Mouse (Mus musculus): Measurements from ENCODE around the gene Pln. TPM values are rescaled to one million over a fixed set of nuclear protein-coding genes. Genes with fewer than 3 reads are reported as not detected.

Gene Pln
- total RNA-seq (2014; rRNA removed) (0.09 and 0.27 TPM in 2 replicates), polyA plus RNA-seq (2012; rRNA removed) (not detected in 2 replicates)

DNA sequence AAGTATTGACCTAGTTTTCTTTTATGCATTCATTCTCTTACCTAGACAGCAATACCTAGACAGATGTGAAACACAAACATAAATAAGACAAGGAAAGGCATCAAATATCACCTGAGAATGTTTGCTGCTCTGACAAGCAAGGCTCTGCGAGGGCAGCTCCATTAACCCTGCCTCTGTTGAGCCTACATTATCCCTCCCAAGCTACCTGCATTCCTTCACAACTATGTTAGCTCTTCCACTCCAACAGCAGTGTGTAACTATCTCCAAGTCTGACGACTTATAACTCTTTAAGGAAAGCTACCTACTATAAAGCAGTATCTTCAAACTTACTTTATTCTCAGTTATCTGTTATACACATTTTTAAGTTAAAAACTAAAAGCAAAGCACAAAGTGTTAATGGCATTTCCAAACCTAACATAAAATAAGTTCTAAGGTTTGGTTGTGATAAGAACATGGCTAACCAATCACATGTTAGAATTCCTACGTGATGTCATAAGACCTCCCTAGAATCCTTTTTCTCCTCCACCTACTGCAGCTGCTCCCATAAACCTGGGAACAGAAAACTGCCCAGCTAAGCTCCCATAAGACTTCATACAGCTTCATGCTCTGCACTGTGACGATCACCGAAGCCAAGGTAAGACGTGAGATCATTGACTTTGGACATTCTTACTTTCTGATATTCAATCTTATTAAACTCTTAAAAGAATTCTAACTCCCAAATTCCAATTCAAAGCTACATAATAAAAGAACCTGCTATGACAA is at the start of gene Pln:
Pln (plus strand) TSS at position 506 of the 762 bp plus-strand sequence.
- Histone ChIP-seq H3K27me3 (ENCODE audit: control insufficient read depth, insufficient read depth, low read length) (no peaks in the 10 kb centered on the region), H3K36me3 (ENCODE audit: control insufficient read depth, insufficient read depth, low read length) (peaks cover 3% of the 10 kb centered on the region), H3K9ac (ENCODE audit: low read depth, low read length) (no peak within 1 kb of the TSS), H3K4me1 (ENCODE audit: control insufficient read depth, insufficient read depth, low read length) (peaks cover 4% of the 10 kb centered on the region), H3K27ac (replicated peaks; ENCODE audit: insufficient read depth, low read depth, low read length) (no peak within 1 kb of the TSS), H3K4me3 (ENCODE audit: insufficient read depth, low read depth, low read length) (no peak within 1 kb of the TSS), H3K79me2 (ENCODE audit: control insufficient read depth, insufficient read depth, low read length) (peaks cover 17% of the 10 kb centered on the region; the same call in 1 of the 2 replicates)
- TF ChIP-seq CTCF (IDR thresholded peaks at IDR 0.05; ENCODE audit: low read depth, low read length), result no peak
- no peak for TF ChIP-seq POLR2A (IDR thresholded peaks at IDR 0.05; ENCODE audit: extremely low read depth, insufficient read depth, low read length)
- WGBS, result 80% methylated on average over 6 of the region's 6 CpGs
- DNase-seq (ENCODE audit: extremely low read depth, low read depth, low spot score), result no peak

DNA sequence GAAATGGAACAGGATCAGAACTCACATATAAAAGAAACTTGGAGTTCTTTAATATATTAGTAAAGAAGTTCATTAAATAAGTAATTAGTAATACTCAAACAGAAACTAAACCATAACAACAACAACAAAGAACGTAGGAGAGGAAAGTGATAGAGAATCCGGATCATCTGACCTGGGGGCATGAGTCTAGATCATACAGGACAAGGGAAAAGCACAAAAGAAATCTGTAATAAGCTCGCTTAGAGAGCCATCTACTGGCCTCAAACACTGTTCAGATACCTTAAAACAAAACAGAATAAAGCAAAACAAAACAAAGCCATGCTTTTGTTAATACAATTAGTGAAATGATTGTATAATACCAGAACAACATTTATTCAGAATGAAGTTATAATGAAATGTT is 31.6 kb upstream of the Pln start:
- Histone ChIP-seq H3K27ac (replicated peaks; ENCODE audit: insufficient read depth, low read depth, low read length) (no peak overlapping the region), H3K9ac (ENCODE audit: low read depth, low read length) (no peak overlapping the region), H3K36me3 (ENCODE audit: control insufficient read depth, insufficient read depth, low read length) (peaks cover 21% of the 10 kb centered on the region), H3K79me2 (ENCODE audit: control insufficient read depth, insufficient read depth, low read length) (peaks cover 13% of the 10 kb centered on the region; the same call in 1 of the 2 replicates), H3K27me3 (ENCODE audit: control insufficient read depth, insufficient read depth, low read length) (no peaks in the 10 kb centered on the region), H3K4me3 (ENCODE audit: insufficient read depth, low read depth, low read length) (no peak overlapping the region), H3K4me1 (ENCODE audit: control insufficient read depth, insufficient read depth, low read length) (peaks cover 4% of the 10 kb centered on the region; the same call in 1 of the 2 replicates)
- DNase-seq (ENCODE audit: extremely low read depth, low read depth, low spot score), result no peak
- 62% methylated on average over 3 of the region's 3 CpGs for WGBS
- TF ChIP-seq POLR2A (IDR thresholded peaks at IDR 0.05; ENCODE audit: extremely low read depth, insufficient read depth, low read length), result no peak
- no peak for TF ChIP-seq CTCF (IDR thresholded peaks at IDR 0.05; ENCODE audit: low read depth, low read length)

- WGBS, result 90% methylated on average over 3 of the region's 3 CpGs
- no peak for TF ChIP-seq POLR2A (IDR thresholded peaks at IDR 0.05; ENCODE audit: extremely low read depth, insufficient read depth, low read length)
- TF ChIP-seq CTCF (IDR thresholded peaks at IDR 0.05; ENCODE audit: low read depth, low read length), result no peak
- no peak overlapping the region for H3K9ac ChIP-seq (ENCODE audit: low read depth, low read length)
- no peak overlapping the region for H3K27ac ChIP-seq (replicated peaks; ENCODE audit: insufficient read depth, low read depth, low read length)
- H3K36me3 ChIP-seq (ENCODE audit: control insufficient read depth, insufficient read depth, low read length), result peaks cover 21% of the 10 kb centered on the region
- H3K79me2 ChIP-seq (ENCODE audit: control insufficient read depth, insufficient read depth, low read length), result peaks cover 13% of the 10 kb centered on the region; the same call in 1 of the 2 replicates
- H3K4me3 ChIP-seq (ENCODE audit: insufficient read depth, low read depth, low read length), result no peak overlapping the region
- peaks cover 4% of the 10 kb centered on the region; the same call in 1 of the 2 replicates for H3K4me1 ChIP-seq (ENCODE audit: control insufficient read depth, insufficient read depth, low read length)
- H3K27me3 ChIP-seq (ENCODE audit: control insufficient read depth, insufficient read depth, low read length), result no peaks in the 10 kb centered on the region
- DNase-seq (ENCODE audit: extremely low read depth, low read depth, low spot score), result no peak
Measured at GRCm38 (mm10) chr10:53306674-53307073, 30.8 kb upstream of the Pln start.

- H3K36me3 ChIP-seq (ENCODE audit: control insufficient read depth, insufficient read depth, low read length), result peaks cover 13% of the 10 kb centered on the region
- no peak overlapping the region for H3K27ac ChIP-seq (replicated peaks; ENCODE audit: insufficient read depth, low read depth, low read length)
- H3K9ac ChIP-seq (ENCODE audit: low read depth, low read length), result no peak overlapping the region
- no peak overlapping the region for H3K4me3 ChIP-seq (ENCODE audit: insufficient read depth, low read depth, low read length)
- no peaks in the 10 kb centered on the region for H3K27me3 ChIP-seq (ENCODE audit: control insufficient read depth, insufficient read depth, low read length)
- peaks cover 10% of the 10 kb centered on the region for H3K4me1 ChIP-seq (ENCODE audit: control insufficient read depth, insufficient read depth, low read length)
- TF ChIP-seq POLR2A (IDR thresholded peaks at IDR 0.05; ENCODE audit: extremely low read depth, insufficient read depth, low read length) (no peak), CTCF (IDR thresholded peaks at IDR 0.05; ENCODE audit: low read depth, low read length) (no peak)
- peaks cover 13% of the 10 kb centered on the region; the same call in 1 of the 2 replicates for H3K79me2 ChIP-seq (ENCODE audit: control insufficient read depth, insufficient read depth, low read length)
- DNase-seq (ENCODE audit: extremely low read depth, low read depth, low spot score), result no peak
Measured at GRCm38 (mm10) chr10:53323367-53323766, 14.1 kb upstream of the Pln start.

- TF ChIP-seq POLR2A (IDR thresholded peaks at IDR 0.05; ENCODE audit: extremely low read depth, insufficient read depth, low read length) (no peak), CTCF (IDR thresholded peaks at IDR 0.05; ENCODE audit: low read depth, low read length) (no peak)
- Histone ChIP-seq H3K79me2 (ENCODE audit: control insufficient read depth, insufficient read depth, low read length) (peaks cover 17% of the 10 kb centered on the region; the same call in 1 of the 2 replicates), H3K36me3 (ENCODE audit: control insufficient read depth, insufficient read depth, low read length) (peaks cover 4% of the 10 kb centered on the region), H3K9ac (ENCODE audit: low read depth, low read length) (no peak overlapping the region), H3K4me1 (ENCODE audit: control insufficient read depth, insufficient read depth, low read length) (peaks cover 12% of the 10 kb centered on the region), H3K4me3 (ENCODE audit: insufficient read depth, low read depth, low read length) (no peak overlapping the region), H3K27ac (replicated peaks; ENCODE audit: insufficient read depth, low read depth, low read length) (no peak overlapping the region), H3K27me3 (ENCODE audit: control insufficient read depth, insufficient read depth, low read length) (no peaks in the 10 kb centered on the region)
- DNase-seq (ENCODE audit: extremely low read depth, low read depth, low spot score), result peak; percentile 67
- WGBS, result 0% methylated on average over 1 of the region's 1 CpGs
Measured at GRCm38 (mm10) chr10:53324663-53325062, 12.8 kb upstream of the Pln start.

DNA sequence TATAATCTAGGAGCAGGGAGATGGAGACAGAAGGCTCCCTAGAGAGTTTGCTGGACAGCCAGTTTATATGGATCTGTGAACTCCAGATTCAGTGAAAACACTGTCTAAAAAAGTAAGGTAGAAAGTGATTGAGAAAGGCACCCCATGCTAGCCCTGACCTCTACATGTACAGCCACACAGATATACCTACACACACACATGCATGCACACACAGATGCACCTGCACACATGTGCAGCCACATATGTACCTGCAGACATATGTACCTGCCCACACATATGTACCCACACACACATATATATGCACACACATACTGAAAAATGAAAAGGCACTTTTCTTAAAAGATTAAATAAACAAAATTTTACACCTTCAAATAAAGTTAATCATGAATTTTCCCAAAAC is 11.1 kb upstream of the Pln start:
- peaks cover 12% of the 10 kb centered on the region for H3K4me1 ChIP-seq (ENCODE audit: control insufficient read depth, insufficient read depth, low read length)
- H3K27ac ChIP-seq (replicated peaks; ENCODE audit: insufficient read depth, low read depth, low read length), result no peak overlapping the region
- H3K36me3 ChIP-seq (ENCODE audit: control insufficient read depth, insufficient read depth, low read length), result peaks cover 1% of the 10 kb centered on the region; the same call in 1 of the 2 replicates
- H3K9ac ChIP-seq (ENCODE audit: low read depth, low read length), result no peak overlapping the region
- peaks cover 20% of the 10 kb centered on the region; the same call in 1 of the 2 replicates for H3K79me2 ChIP-seq (ENCODE audit: control insufficient read depth, insufficient read depth, low read length)
- H3K27me3 ChIP-seq (ENCODE audit: control insufficient read depth, insufficient read depth, low read length), result no peaks in the 10 kb centered on the region
- TF ChIP-seq CTCF (IDR thresholded peaks at IDR 0.05; ENCODE audit: low read depth, low read length) (no peak), POLR2A (IDR thresholded peaks at IDR 0.05; ENCODE audit: extremely low read depth, insufficient read depth, low read length) (no peak)
- no peak for DNase-seq (ENCODE audit: extremely low read depth, low read depth, low spot score)
- H3K4me3 ChIP-seq (ENCODE audit: insufficient read depth, low read depth, low read length), result no peak overlapping the region

All from liver, adult 2 months (tissue).